Mouse (Mus musculus) small intestine, adult 2 months (tissue): Measurements from ENCODE around the gene Abca8b. TPM values are rescaled to one million over a fixed set of nuclear protein-coding genes. Genes with fewer than 3 reads are reported as not detected.
"Not testable (repeated sequence)": the region's sequence is repeated elsewhere in the genome, so short reads cannot be mapped to it uniquely, and the experiment has no call there.

Experiments
- H3K27ac ChIP-seq: fragments of 200-500 bp; 2 replicates; pipeline ENCODE4 v1.5.1; 2012; ENCODE audit warnings: low read depth, low read length, control low read depth, inconsistent platforms; ENCODE audit not compliant: insufficient read depth
- H3K27me3 ChIP-seq: fragments of 200-500 bp; 2 replicates; pipeline ENCODE4 v1.6.1; 2012; ENCODE audit warnings: mild to moderate bottlenecking, moderate library complexity, low read length, inconsistent platforms; ENCODE audit not compliant: control insufficient read depth, insufficient read depth
- H3K36me3 ChIP-seq: fragments of 200-500 bp; 2 replicates; pipeline ENCODE4 v1.6.1; 2012; ENCODE audit warnings: mild to moderate bottlenecking, low read length, control low read depth, inconsistent platforms; ENCODE audit not compliant: control insufficient read depth, insufficient read depth
- H3K4me1 ChIP-seq: fragments of 200-500 bp; 2 replicates; pipeline ENCODE4 v1.6.1; 2012; ENCODE audit warnings: low read length, inconsistent platforms, mixed read lengths; ENCODE audit not compliant: control insufficient read depth, insufficient read depth, insufficient read length
- H3K4me3 ChIP-seq: fragments of 200-500 bp; 2 replicates; pipeline ENCODE4 v1.5.1; 2012; ENCODE audit warnings: low read depth, mild to moderate bottlenecking, control low read depth, inconsistent platforms, low read length, moderate library complexity
- CTCF ChIP-seq: fragments of 200-500 bp; IDR thresholded peaks from 2 replicates; pipeline ENCODE4 v1.5.1; 2012; ENCODE audit warnings: low read depth, mild to moderate bottlenecking, control low read depth, inconsistent platforms, low read length, moderate library complexity, mixed read lengths; ENCODE audit not compliant: insufficient replicate concordance, insufficient read length; ENCODE audit errors: extremely low read depth
- POLR2A ChIP-seq: fragments of 200-500 bp; IDR thresholded peaks from 2 replicates; pipeline ENCODE4 v1.6.1; 2012; ENCODE audit warnings: low read depth, mild to moderate bottlenecking, control low read depth, inconsistent platforms, low read length, moderate library complexity
- WGBS: fragments of 180-500 bp; shearing (Covaris S2); methylation state at CpG from one replicate; pipeline ENCODE4 v1.1.7; 2018; 5-methylcytosine and 5-hydroxymethylcytosine counted together
- polyA plus RNA-seq: library from polyadenylated mRNA; depleted of rRNA; stranded (reverse); fragments of >200 nt; gene quantifications from 2 replicates; pipeline ENCODE4 v1.2.3, GENCODE M21; 2012

The Abca8b gene
- polyA plus RNA-seq, 1 experiment: 0.11 TPM

- Histone ChIP-seq H3K27ac (no peak overlapping the region), H3K4me1 (peaks cover 3% of the 10 kb centered on the region), H3K36me3 (no peaks in the 10 kb centered on the region), H3K4me3 (no peak overlapping the region), H3K27me3 (no peaks in the 10 kb centered on the region)
- no peak for TF ChIP-seq POLR2A
- no peak for TF ChIP-seq CTCF
- 88% methylated on average over 2 of the region's 2 CpGs for WGBS
These were observed 5.4 kb downstream of the Abca8b start for GRCm38 (mm10) chr11:109990256-109990655.

- H3K4me1 ChIP-seq: peaks cover 3% of the 10 kb centered on the region
- H3K27me3 ChIP-seq: no peaks in the 10 kb centered on the region
- H3K4me3 ChIP-seq: no peak overlapping the region
- H3K27ac ChIP-seq: no peak overlapping the region
- 25% methylated on average over 1 of the region's 1 CpGs for WGBS
- no peak for TF ChIP-seq CTCF
- TF ChIP-seq POLR2A: no peak
- no peaks in the 10 kb centered on the region for H3K36me3 ChIP-seq
These were observed 7.5 kb downstream of the Abca8b start for GRCm38 (mm10) chr11:109988164-109988563.

DNA sequence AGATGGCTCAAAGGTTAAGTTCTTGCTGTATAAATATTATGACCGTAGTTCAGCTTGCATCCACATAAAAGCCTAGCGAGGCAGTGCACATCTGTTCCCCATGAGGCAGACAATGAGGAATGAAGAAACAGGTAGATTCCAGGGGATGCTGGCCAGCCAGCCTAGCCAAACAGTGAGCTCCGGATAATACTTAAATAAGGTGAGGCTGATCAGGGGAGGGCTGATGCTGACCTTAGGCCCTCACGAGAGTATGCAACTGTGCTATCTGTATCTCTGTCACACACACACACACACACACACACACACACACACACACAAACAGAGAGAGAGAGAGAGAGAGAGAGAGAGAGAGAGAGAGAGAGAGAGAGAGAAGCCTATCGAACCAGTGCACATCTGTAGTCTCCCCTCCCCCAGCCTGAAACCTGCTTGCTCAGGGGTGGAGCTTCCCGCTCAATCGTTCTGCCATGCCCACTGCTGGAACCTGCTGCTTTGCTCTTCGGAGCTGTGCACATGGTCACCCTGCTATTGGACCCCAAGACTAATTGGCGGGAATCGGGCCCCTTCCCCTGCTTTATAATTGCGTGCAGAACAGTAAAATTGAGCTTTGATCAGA lies 8.1 kb downstream of the Abca8b start:
- H3K27me3 ChIP-seq, H3K36me3 ChIP-seq, H3K27ac ChIP-seq, H3K4me3 ChIP-seq, H3K4me1 ChIP-seq: not testable (repeated sequence)
- WGBS: 21% methylated on average over 11 of the region's 11 CpGs

- Histone ChIP-seq H3K4me3 (no peak overlapping the region), H3K36me3 (no peaks in the 10 kb centered on the region), H3K4me1 (no peaks in the 10 kb centered on the region), H3K27me3 (no peaks in the 10 kb centered on the region), H3K27ac (no peak overlapping the region)
- 93% methylated on average over 2 of the region's 2 CpGs for WGBS
- TF ChIP-seq POLR2A: no peak
- no peak for TF ChIP-seq CTCF
These were observed 13.8 kb downstream of the Abca8b start for GRCm38 (mm10) chr11:109981872-109982271.

DNA sequence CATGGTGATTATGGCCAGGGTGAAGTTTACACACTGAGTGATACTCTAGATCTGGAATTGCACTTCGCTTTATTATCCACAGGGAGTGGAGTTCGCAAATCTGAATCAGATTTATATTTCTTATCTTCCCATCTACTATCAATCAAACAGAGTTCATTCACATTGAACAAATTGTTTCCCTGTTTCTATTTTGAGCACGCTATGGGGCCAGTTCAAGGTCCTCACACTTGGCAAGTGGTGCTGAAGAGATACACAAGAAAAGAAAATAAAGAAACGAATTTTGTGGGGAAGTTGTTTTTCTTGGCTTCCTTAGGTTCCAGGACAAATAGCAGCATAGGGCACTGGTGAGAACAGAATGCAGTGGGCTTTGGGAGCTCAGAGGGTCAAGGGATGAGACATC lies 25.1 kb downstream of the Abca8b start:
- Histone ChIP-seq H3K27ac (no peak overlapping the region), H3K36me3 (no peaks in the 10 kb centered on the region), H3K27me3 (no peaks in the 10 kb centered on the region), H3K4me1 (peaks cover 9% of the 10 kb centered on the region; the same call in 1 of the 2 replicates), H3K4me3 (no peak overlapping the region)
- TF ChIP-seq CTCF (no peak), POLR2A (no peak)
- WGBS: 36% methylated on average over 4 of the region's 4 CpGs

DNA sequence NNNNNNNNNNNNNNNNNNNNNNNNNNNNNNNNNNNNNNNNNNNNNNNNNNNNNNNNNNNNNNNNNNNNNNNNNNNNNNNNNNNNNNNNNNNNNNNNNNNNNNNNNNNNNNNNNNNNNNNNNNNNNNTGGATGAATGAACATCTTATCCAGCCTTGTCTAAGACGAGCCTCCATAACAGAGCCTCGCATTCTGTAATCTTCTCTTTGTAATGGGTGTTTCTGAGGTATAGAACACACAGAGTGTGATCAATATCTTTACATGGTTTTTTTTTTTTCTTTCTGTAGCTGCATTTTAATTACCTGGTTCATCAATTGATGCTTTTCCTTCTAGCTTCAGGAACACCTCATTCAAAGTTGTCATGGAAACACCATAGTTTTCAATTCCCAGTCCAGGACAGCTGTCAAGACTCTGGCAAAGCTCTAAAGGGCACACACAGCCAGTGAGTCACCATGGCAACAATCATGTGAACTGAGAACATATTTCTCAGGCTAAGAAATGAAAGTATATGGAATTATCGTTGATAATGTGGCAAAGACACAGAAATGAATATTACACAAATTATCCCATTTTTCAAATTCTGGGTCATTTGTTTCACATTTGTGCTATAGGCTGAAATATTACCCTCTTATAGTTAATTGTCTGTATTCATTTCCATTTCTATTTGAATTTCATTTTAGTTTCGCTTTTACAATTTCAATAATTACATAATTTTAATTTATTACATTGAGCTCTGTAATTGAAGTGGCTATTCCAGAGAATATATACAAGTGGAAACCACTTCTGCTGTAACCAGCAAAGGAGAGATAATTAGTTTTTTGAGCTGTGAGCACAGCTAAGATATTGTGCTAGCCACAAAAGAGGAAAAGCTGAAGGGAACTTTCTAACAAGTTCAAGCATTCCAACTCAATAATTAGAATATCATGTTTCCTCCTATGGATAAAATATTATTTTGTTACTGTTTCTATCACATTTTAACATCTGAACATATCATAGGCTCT lies 33.9 kb downstream of the Abca8b start:
- Histone ChIP-seq H3K4me1 (0 out of 2 replicates have a peak, but pooled peaks cover 1% of the 10 kb centered on the region), H3K27me3 (no peaks in the 10 kb centered on the region), H3K4me3 (no peak overlapping the region), H3K27ac (no peak overlapping the region), H3K36me3 (no peaks in the 10 kb centered on the region)
- 38% methylated on average over 4 of the region's 4 CpGs for WGBS
- TF ChIP-seq POLR2A (no peak), CTCF (no peak)

DNA sequence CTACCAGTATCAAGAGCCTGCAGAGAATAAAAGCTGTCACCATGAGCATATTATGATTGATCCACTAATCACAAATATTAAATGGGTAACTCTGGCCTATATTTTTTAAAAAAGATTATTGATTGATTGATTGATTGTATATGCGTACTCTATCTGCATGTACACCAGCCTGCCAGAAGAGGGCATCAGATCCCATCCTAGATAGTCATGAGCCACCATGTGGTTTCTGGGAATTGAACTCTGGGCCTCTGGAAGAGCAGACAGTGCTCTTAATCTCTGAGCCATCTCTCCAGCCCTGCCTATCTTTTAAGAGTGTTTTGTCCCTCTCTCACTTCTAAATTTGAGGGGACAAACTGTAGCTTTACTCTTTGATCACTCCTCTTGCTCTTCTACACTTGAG lies 40.5 kb downstream of the Abca8b start:
- no peaks in the 10 kb centered on the region for H3K27me3 ChIP-seq
- no peaks in the 10 kb centered on the region for H3K4me1 ChIP-seq
- H3K4me3 ChIP-seq: no peak overlapping the region
- 98% methylated on average over 1 of the region's 1 CpGs for WGBS
- TF ChIP-seq CTCF (no peak), POLR2A (no peak)
- no peak overlapping the region for H3K27ac ChIP-seq
- no peaks in the 10 kb centered on the region for H3K36me3 ChIP-seq
